Mouse (Mus musculus) midbrain, embryonic 16.5 days (tissue): Measurements from ENCODE around the gene Etfbkmt. TPM values are rescaled to one million over a fixed set of nuclear protein-coding genes. Genes with fewer than 3 reads are reported as not detected.

Experiments used
- ATAC-seq: fragments of 200-750 bp; cut with Nextera tagmentation; 2 replicates; pipeline ENCODE4 v1.8.0; 2017; ENCODE audit warnings: moderate TSS enrichment
- H3K27ac ChIP-seq: fragments of 300-500 bp; sonication (generic); 2 replicates; pipeline ENCODE4 v1.5.1; 2014; ENCODE audit warnings: mild to moderate bottlenecking, low read length, mixed read lengths
- H3K27me3 ChIP-seq: fragments of 300-500 bp; sonication (generic); 2 replicates; pipeline ENCODE4 v1.6.1; 2014; ENCODE audit warnings: low read depth, low read length, mixed read lengths; ENCODE audit not compliant: control insufficient read depth, insufficient read depth
- H3K36me3 ChIP-seq: fragments of 300-500 bp; sonication (generic); 2 replicates; pipeline ENCODE4 v1.6.1; 2014; ENCODE audit warnings: mild to moderate bottlenecking, low read length, moderate library complexity, mixed read lengths; ENCODE audit not compliant: control insufficient read depth, insufficient read depth
- H3K4me1 ChIP-seq: fragments of 300-500 bp; sonication (generic); 2 replicates; pipeline ENCODE4 v1.6.1; 2014; ENCODE audit warnings: mild to moderate bottlenecking, low read length, mixed read lengths; ENCODE audit not compliant: control insufficient read depth, insufficient read depth
- H3K4me2 ChIP-seq: fragments of 300-500 bp; sonication (generic); 2 replicates; pipeline ENCODE4 v1.6.1; 2014; ENCODE audit warnings: mild to moderate bottlenecking, low read length, mixed read lengths
- H3K4me3 ChIP-seq: fragments of 300-500 bp; sonication (generic); 2 replicates; pipeline ENCODE4 v1.5.1; 2014; ENCODE audit warnings: low read depth, mild to moderate bottlenecking, low read length, moderate library complexity, mixed read lengths
- H3K9ac ChIP-seq: fragments of 300-500 bp; sonication (generic); 2 replicates; pipeline ENCODE4 v1.6.1; 2014; ENCODE audit warnings: low read depth, low read length, mixed read lengths
- H3K9me3 ChIP-seq: fragments of 300-500 bp; sonication (generic); replicated peaks from 2 replicates; pipeline ENCODE4 v1.6.1; 2014; ENCODE audit warnings: mild to moderate bottlenecking, low read length, mixed read lengths; ENCODE audit not compliant: control insufficient read depth, poor library complexity, severe bottlenecking
- WGBS: fragments of 180-500 bp; shearing (Covaris S2); extraction: QIAGEN DNeasy Blood & Tissue Kit; methylation state at CpG from one replicate; pipeline ENCODE4 v1.1.7; 2014; 5-methylcytosine and 5-hydroxymethylcytosine counted together
- polyA plus RNA-seq: library from polyadenylated mRNA; unstranded; fragments of >200 nt; fragmentation: Nextera tagmentation; extraction: Ambion mirVana; gene quantifications from 2 replicates; pipeline ENCODE4 v1.2.1, GENCODE M21; 2015

Gene Etfbkmt
- polyA plus RNA-seq, 1 experiment from 2014 or later: 7.9 TPM

- H3K9ac ChIP-seq: peak overlapping the region; percentile 56
- peak overlapping the region; percentile 83 for H3K4me2 ChIP-seq
- ATAC-seq: peak; percentile 95
- no peaks in the 10 kb centered on the region for H3K9me3 ChIP-seq
- H3K4me3 ChIP-seq: peak overlapping the region; percentile 44
- peaks cover 8% of the 10 kb centered on the region for H3K4me1 ChIP-seq
- no peak overlapping the region for H3K27ac ChIP-seq
- H3K36me3 ChIP-seq: no peaks in the 10 kb centered on the region
- WGBS: 4% methylated on average over 36 of the region's 36 CpGs
- H3K27me3 ChIP-seq: no peaks in the 10 kb centered on the region
Measured at GRCm38 (mm10) chr6:149141393-149142173, 1.9 kb downstream of the Etfbkmt start.

GRCm38 (mm10) chr6:149145143-149145542 lies 5.5 kb downstream of the Etfbkmt start:
- no peak for ATAC-seq
- no peaks in the 10 kb centered on the region for H3K9me3 ChIP-seq
- WGBS: 97% methylated on average over 1 of the region's 1 CpGs

DNA sequence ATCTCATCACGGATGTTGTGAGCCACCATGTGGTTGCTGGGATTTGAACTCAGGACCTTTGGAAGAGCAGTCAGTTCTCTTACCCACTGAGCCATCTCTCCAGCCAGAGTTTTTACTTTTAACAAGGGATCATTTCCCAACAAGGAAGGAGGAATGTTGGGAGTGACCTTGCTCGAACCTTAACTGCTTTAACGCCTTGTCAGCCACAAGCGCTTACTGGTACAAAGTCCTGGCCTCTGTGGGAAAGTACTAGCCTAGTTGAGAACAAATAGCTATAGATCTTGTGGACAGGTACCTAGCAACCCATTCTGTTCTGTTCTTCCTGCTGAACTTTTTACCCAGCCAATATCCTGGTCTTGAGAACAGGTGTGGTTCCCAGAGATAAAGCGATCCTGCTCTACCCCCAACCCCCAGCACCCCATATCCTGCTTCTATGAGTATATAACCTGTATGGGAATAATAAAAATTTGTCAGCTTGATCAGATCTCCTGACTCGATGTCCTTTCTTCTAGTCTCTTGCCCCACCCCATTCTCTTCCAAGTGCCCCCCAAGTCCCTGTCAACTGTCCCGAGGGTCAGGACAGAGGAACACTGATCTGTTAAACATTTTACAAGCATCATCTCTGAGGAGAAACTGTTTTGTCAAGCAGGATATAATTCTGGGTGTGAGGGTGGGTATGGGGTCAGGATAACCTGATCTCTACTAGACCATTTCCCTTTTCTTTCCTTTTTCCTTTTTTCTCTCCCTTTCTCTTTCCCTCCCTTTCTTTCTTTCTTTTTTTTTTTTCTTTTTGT lies 9.0 kb downstream of the Etfbkmt start:
- Histone ChIP-seq H3K9ac (no peak overlapping the region), H3K36me3 (peaks cover 4% of the 10 kb centered on the region; the same call in 1 of the 2 replicates), H3K27me3 (no peaks in the 10 kb centered on the region), H3K4me2 (no peak overlapping the region), H3K9me3 (no peaks in the 10 kb centered on the region), H3K27ac (no peak overlapping the region), H3K4me1 (no peaks in the 10 kb centered on the region), H3K4me3 (no peak overlapping the region)
- WGBS: 94% methylated on average over 7 of the region's 7 CpGs
- ATAC-seq: no peak

More at GRCm38 (mm10) chr6:149145143-149145542, 5.5 kb downstream of the Etfbkmt start:
- Histone ChIP-seq H3K4me2 (no peak overlapping the region), H3K27me3 (no peaks in the 10 kb centered on the region), H3K9ac (no peak overlapping the region), H3K27ac (no peak overlapping the region), H3K36me3 (no peaks in the 10 kb centered on the region), H3K4me1 (peaks cover 8% of the 10 kb centered on the region), H3K4me3 (no peak overlapping the region)

DNA sequence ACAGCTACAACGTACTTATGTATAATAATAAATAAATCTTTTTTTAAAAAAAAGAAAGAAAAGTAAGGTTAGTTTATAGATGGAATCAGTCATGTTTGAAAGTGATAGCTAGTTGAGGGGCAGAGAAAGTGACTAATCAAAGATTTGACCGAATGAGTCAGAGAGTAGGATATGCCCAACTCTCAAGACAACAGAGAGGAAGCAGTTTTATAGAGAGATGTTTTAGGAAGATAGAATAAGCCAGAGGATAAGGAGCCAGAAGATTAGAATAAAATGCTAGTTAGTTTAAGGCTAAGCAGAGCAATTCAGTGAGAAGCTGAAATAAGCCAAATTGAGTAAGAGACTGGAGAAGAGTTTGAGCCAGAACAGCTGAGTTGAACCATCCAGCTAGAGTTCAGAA lies 12.5 kb downstream of the Etfbkmt start:
- 98% methylated on average over 2 of the region's 2 CpGs for WGBS
- Histone ChIP-seq H3K4me2 (no peak overlapping the region), H3K27me3 (no peaks in the 10 kb centered on the region), H3K9ac (no peak overlapping the region), H3K4me1 (peaks cover 3% of the 10 kb centered on the region; the same call in 1 of the 2 replicates), H3K36me3 (peaks cover 10% of the 10 kb centered on the region), H3K27ac (no peak overlapping the region), H3K9me3 (no peaks in the 10 kb centered on the region), H3K4me3 (no peak overlapping the region)
- ATAC-seq: no peak

DNA sequence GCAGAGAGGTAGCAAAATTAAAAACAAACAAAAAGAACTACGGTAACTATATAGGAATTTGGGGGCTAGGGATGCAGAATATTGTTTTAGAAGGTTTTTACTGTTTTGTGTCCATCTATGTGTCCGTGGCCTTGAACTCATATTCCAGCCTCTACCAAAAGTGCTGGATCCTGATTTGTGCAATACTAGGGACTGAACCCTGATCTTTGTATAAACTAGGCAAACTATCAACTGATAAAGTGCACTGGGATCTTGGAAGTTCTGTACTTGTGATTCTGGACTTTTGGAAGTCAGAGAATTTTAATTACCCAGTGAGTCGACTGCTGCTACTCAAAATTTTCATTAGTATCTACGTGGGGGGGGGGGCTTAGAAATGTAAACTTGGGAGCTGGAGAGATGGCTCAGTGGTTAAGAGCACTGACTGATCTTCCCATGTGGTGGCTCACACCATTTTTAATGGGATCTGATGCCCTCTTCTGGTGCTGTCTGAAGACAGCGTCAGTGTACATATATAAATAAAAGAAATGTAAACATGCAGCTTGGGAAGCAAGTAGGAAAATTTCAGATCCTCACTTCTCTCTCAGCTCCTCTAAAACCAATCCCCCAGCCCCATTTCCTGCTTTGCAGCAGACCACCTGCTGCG lies 13.9 kb downstream of the Etfbkmt start:
- ATAC-seq: no peak
- H3K4me3 ChIP-seq: no peak overlapping the region
- H3K4me2 ChIP-seq: no peak overlapping the region
- no peaks in the 10 kb centered on the region for H3K27me3 ChIP-seq
- H3K9ac ChIP-seq: no peak overlapping the region
- H3K9me3 ChIP-seq: no peaks in the 10 kb centered on the region
- WGBS: 47% methylated on average over 6 of the region's 6 CpGs
- no peak overlapping the region for H3K27ac ChIP-seq
- H3K36me3 ChIP-seq: peaks cover 17% of the 10 kb centered on the region
- H3K4me1 ChIP-seq: peaks cover 3% of the 10 kb centered on the region; the same call in 1 of the 2 replicates

DNA sequence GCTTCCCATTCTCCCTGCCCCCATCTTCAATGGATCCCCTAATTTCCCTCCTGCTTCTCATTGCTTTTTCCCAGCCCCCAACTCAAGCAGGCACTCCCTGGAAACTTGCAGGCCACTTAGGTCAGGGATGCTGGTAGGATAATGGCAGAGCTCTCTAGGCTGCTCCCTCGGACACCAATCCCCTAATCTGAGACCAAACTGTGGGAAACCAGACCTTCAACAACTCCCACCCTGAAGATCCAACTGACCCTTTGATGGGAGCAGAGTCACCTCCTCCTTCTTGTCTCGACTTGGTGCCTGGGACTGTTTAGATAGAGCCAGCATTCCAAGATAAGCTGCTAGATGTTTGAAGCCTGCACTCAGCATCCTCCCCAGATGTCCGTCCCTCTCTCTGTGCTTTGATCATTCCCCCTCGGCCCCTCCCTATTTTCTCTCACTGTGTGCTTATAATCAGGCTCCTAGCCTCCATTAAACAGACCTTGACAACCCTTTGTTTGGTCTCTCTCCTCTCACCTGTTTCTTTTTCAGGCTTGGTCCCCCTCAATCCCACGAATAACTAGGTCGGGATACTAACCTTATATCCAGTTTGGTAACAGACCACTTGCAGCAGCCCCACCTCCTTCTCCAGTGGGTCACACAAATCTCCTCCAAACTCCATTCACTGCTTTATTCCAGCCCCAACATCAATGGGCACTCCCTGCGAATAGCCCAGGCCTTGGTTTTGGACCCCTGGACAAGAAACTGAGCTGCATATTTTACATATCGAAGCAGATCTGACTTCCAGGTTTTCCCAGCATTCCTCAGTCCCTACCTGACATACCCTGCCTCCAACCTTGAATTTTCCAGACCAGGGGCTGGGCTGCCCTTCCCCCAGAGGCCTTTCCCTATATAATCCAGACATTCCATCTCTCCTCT lies 14.7 kb downstream of the Etfbkmt start:
- H3K4me1 ChIP-seq: peaks cover 3% of the 10 kb centered on the region; the same call in 1 of the 2 replicates
- H3K27me3 ChIP-seq: no peaks in the 10 kb centered on the region
- no peaks in the 10 kb centered on the region for H3K9me3 ChIP-seq
- H3K4me3 ChIP-seq: no peak overlapping the region
- 14% methylated on average over 8 of the region's 8 CpGs for WGBS
- ATAC-seq: 0 out of 2 replicates have a peak, but pooled peaks have one; percentile 32
- peaks cover 22% of the 10 kb centered on the region for H3K36me3 ChIP-seq
- no peak overlapping the region for H3K4me2 ChIP-seq
- H3K9ac ChIP-seq: no peak overlapping the region
- 0 out of 2 replicates have a peak overlapping the region, but pooled peaks have one; percentile 22 for H3K27ac ChIP-seq

DNA sequence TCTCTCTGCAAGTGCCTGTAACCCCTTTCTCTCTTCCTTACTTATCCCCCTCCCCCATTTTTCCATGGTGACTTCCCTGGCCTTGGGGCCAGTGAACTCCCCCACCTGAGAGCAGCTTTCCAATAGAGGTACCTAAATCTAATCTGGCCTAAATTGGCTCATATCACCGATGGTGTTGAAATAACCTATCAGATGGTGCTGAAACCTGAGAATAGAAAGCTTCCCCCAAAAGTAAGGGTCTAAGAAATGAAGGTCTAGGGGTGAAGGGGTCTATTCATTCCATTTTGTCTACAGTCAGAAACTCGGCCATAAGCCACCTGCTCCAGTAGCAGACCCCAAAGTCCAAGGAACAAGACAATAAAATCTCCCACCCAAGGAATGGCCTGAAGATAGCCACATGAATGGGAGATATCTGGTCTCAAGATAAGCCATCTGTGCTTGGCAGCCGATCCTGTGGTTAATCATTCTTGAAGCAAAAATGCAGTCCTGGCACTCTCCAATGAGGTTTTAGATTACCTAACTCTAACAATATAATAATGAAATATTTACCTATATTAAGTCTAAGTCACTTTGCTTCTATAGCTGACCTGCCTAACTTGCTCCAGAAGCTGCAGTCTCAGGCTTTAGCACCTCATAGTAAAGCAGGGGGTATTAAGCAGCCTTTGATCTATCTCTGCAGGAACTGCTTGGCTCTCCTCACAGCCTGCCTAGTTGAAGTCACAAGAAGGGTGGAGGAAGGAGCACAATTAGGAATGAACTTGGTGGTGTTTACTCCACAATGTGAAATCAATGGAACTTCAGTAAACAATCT lies 15.6 kb downstream of the Etfbkmt start:
- no peak overlapping the region for H3K4me2 ChIP-seq
- WGBS: 69% methylated on average over 3 of the region's 3 CpGs
- no peak for ATAC-seq
- no peaks in the 10 kb centered on the region for H3K9me3 ChIP-seq
- no peak overlapping the region for H3K9ac ChIP-seq
- H3K36me3 ChIP-seq: peaks cover 22% of the 10 kb centered on the region
- H3K27me3 ChIP-seq: no peaks in the 10 kb centered on the region
- H3K27ac ChIP-seq: no peak overlapping the region
- peaks cover 3% of the 10 kb centered on the region; the same call in 1 of the 2 replicates for H3K4me1 ChIP-seq
- H3K4me3 ChIP-seq: no peak overlapping the region
